Mouse (Mus musculus) erythroblast, embryonic 14.5 days (primary cell): ENCODE measurements around the gene Golph3. TPM values are rescaled to one million over a fixed set of nuclear protein-coding genes. Genes with fewer than 3 reads are reported as not detected.
A peak's percentile ranks its signal among the peaks of the same experiment; 100 is the strongest.
"Not testable (repeated sequence)": the region's sequence is repeated elsewhere in the genome, so short reads cannot be mapped to it uniquely, and the experiment has no call there.

Source experiments
- H3K27me3 ChIP-seq: 2 replicates; pipeline ENCODE4 v1.6.1; 2012; ENCODE audit warnings: inconsistent platforms; ENCODE audit not compliant: control insufficient read depth
- H3K36me3 ChIP-seq: 2 replicates; pipeline ENCODE4 v1.6.1; 2012; ENCODE audit warnings: mild to moderate bottlenecking, inconsistent platforms; ENCODE audit not compliant: control insufficient read depth
- H3K4me1 ChIP-seq: 2 replicates; pipeline ENCODE4 v1.6.1; 2012; ENCODE audit warnings: inconsistent platforms; ENCODE audit not compliant: control insufficient read depth
- H3K4me3 ChIP-seq: replicated peaks from 2 replicates; pipeline ENCODE3; 2012; ENCODE audit warnings: moderate library complexity, mild to moderate bottlenecking, inconsistent platforms
- H3K9me3 ChIP-seq: 2 replicates; pipeline ENCODE4 v1.6.1; 2012; ENCODE audit warnings: low read length, inconsistent platforms, mixed read lengths; ENCODE audit not compliant: control insufficient read depth
- GATA1 ChIP-seq: IDR thresholded peaks from 2 replicates; pipeline ENCODE4 v1.6.1; 2012; ENCODE audit warnings: low read length, inconsistent platforms, mixed read lengths
- TAL1 ChIP-seq: IDR thresholded peaks from 3 replicates; pipeline ENCODE4 v1.6.1; 2012; ENCODE audit warnings: low read length, inconsistent platforms, mixed read lengths
- polyA plus RNA-seq: library from polyadenylated mRNA; stranded (reverse); fragments of >175 nt; gene quantifications from 2 replicates; pipeline ENCODE4 v1.2.3, GENCODE M21; 2012

Golph3 gene
- polyA plus RNA-seq, 1 experiment, result 30.2 TPM

GRCm38 (mm10) chr15:12362001-12362700, 40.9 kb downstream of the Golph3 start:
- Histone ChIP-seq H3K27me3 (no peaks in the 10 kb centered on the region), H3K9me3 (no peaks in the 10 kb centered on the region), H3K4me1 (peaks cover 13% of the 10 kb centered on the region), H3K4me3 (no peak overlapping the region), H3K36me3 (peaks cover 33% of the 10 kb centered on the region)
- no peak for TF ChIP-seq TAL1
- TF ChIP-seq GATA1, result no peak

GRCm38 (mm10) chr15:12362701-12363040, 41.4 kb downstream of the Golph3 start:
- no peaks in the 10 kb centered on the region for H3K27me3 ChIP-seq
- peaks cover 28% of the 10 kb centered on the region for H3K36me3 ChIP-seq
- no peak for TF ChIP-seq GATA1
- no peak for TF ChIP-seq TAL1
- peaks cover 18% of the 10 kb centered on the region for H3K4me1 ChIP-seq
- no peak overlapping the region for H3K4me3 ChIP-seq
- no peaks in the 10 kb centered on the region for H3K9me3 ChIP-seq

GRCm38 (mm10) chr15:12364096-12364495, 42.8 kb downstream of the Golph3 start:
- peaks cover 19% of the 10 kb centered on the region for H3K36me3 ChIP-seq
- peaks cover 30% of the 10 kb centered on the region for H3K4me1 ChIP-seq
- TF ChIP-seq GATA1 (no peak), TAL1 (no peak)
- H3K9me3 ChIP-seq, result no peaks in the 10 kb centered on the region
- H3K27me3 ChIP-seq, result no peaks in the 10 kb centered on the region
- H3K4me3 ChIP-seq, result no peak overlapping the region

GRCm38 (mm10) chr15:12365416-12366071, 44.3 kb downstream of the Golph3 start:
- Histone ChIP-seq H3K4me1 (peaks cover 33% of the 10 kb centered on the region), H3K36me3 (peaks cover 14% of the 10 kb centered on the region)

GRCm38 (mm10) chr15:12366072-12366469, 44.8 kb downstream of the Golph3 start:
- TF ChIP-seq TAL1 (no peak), GATA1 (no peak)
- H3K36me3 ChIP-seq, result peaks cover 9% of the 10 kb centered on the region
- H3K27me3 ChIP-seq, result no peaks in the 10 kb centered on the region
- H3K4me3 ChIP-seq, result no peak overlapping the region
- H3K4me1 ChIP-seq, result peaks cover 38% of the 10 kb centered on the region
- no peaks in the 10 kb centered on the region for H3K9me3 ChIP-seq

More at GRCm38 (mm10) chr15:12365416-12366071, 44.3 kb downstream of the Golph3 start:
- TF ChIP-seq TAL1 (no peak), GATA1 (no peak)
- Histone ChIP-seq H3K27me3 (no peaks in the 10 kb centered on the region), H3K4me3 (no peak overlapping the region), H3K9me3 (no peaks in the 10 kb centered on the region)

GRCm38 (mm10) chr15:12366580-12367305, 45.5 kb downstream of the Golph3 start:
- Histone ChIP-seq H3K4me1 (peaks cover 42% of the 10 kb centered on the region), H3K4me3 (peak overlapping the region; percentile 49)
- H3K36me3 ChIP-seq, H3K27me3 ChIP-seq, H3K9me3 ChIP-seq: not testable (repeated sequence)

GRCm38 (mm10) chr15:12367306-12368080, 46.2 kb downstream of the Golph3 start:
- no peaks in the 10 kb centered on the region for H3K27me3 ChIP-seq
- H3K4me1 ChIP-seq, result peaks cover 42% of the 10 kb centered on the region
- TF ChIP-seq TAL1, result no peak
- 0 out of 2 replicates have a peak, but pooled peaks have one; percentile 23 for TF ChIP-seq GATA1
- peak overlapping the region; percentile 49 for H3K4me3 ChIP-seq
- peaks cover under 1% of the 10 kb centered on the region for H3K36me3 ChIP-seq
- H3K9me3 ChIP-seq, result no peaks in the 10 kb centered on the region

GRCm38 (mm10) chr15:12368357-12368756, 47.1 kb downstream of the Golph3 start:
- no peaks in the 10 kb centered on the region for H3K27me3 ChIP-seq
- peaks cover 42% of the 10 kb centered on the region for H3K4me1 ChIP-seq
- TF ChIP-seq GATA1, result no peak
- no peak for TF ChIP-seq TAL1
- no peaks in the 10 kb centered on the region for H3K9me3 ChIP-seq
- H3K4me3 ChIP-seq, result no peak overlapping the region
- H3K36me3 ChIP-seq, result no peaks in the 10 kb centered on the region
